Mouse (Mus musculus) Muller cell, postnatal 12 days (primary cell): ENCODE measurements at regions not wholly inside any gene's neighbourhood (a gene's known extent, or its start where the extent isn't known, plus 50 kb on each side); places are given as distances from the start of the nearest gene placed in this dataset.

Experiments
- DNase-seq: peaks from one replicate; pipeline ENCODE4 v3.0.0-alpha.2; 2015; ENCODE audit errors: inconsistent ontology term

DNA sequence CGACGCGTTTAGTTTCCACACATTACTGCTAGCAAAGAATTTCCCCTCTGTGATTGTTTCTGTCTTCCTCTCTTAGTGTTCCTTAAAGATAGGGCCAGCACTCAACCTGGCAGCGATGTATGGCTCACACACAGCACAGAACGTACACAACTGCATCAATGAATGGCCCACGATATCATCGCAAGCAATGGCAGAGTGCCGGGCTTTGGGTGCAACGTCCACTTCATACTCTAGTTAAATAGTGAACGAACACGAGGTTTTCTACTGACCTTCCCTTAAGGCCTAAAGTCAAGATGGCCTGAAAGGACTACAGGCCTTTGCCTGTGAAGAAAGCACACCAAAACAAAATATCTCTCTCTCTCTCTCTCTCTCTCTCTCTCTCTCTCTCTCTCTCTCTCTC lies 51.4 kb upstream of the Mpp6 start:
- DNase-seq: no peak

DNA sequence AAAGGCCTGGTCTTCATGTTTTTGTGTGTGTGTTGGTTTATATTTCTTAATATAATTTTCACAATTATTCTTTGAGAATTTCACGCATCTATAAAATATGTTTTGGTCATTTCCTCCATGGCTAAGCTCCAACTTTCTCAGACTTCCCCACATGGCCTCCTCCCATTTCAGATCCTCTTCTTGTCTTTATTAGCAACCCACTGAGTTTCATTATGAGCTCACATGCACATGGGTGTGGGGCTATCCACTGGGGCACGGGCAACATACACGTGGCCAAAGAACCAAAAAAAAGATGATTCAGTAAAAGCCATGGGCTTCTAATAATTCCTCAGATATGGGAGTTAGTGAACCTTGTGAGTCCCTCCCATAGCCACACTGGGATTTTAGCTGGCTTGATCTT lies 50.1 kb upstream of the Mpp6 start:
- DNase-seq: no peak
